Mouse (Mus musculus) heart, adult 11 months (tissue): ENCODE results near the gene Lhx2.

Experiments
- DNase-seq: peaks from one replicate; pipeline ENCODE4 v3.0.0; 2022

The Lhx2 gene

DNA sequence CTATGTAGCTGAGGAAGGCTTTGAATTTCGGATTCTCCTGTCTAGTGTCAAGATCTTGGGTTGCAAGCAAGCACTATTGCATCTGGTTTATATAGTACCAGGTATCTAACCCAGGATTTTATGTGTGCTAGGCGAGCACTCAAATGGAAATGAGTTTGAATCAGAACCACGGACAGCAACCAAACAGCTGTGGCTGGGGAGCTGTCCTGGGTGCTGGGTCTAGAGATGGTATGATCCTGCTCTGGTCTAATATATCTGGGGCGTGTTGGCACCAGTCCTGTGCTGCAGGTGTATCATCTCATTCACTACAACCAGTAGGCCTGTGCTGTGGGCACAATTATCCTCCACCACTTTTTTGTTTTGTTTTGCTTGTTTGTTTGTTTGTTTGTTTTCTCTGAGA, 78.9 kb downstream of the Lhx2 start:
- DNase-seq = no peak
